Mouse (Mus musculus) frontal cortex, adult 2 months (tissue): ENCODE measurements at regions not wholly inside any gene's neighbourhood (a gene's known extent, or its start where the extent isn't known, plus 50 kb on each side); places are given as distances from the start of the nearest gene placed in this dataset.
A peak's percentile ranks its signal among the peaks of the same experiment; 100 is the strongest.

ENCODE experiments used
- DNase-seq, 2 experiments: peaks; one replicate each; pipeline ENCODE4 v3.0.0; 2022; ENCODE audit warnings: low spot score in 1 of 2; ENCODE audit errors: extremely low spot score in 1 of 2

DNA sequence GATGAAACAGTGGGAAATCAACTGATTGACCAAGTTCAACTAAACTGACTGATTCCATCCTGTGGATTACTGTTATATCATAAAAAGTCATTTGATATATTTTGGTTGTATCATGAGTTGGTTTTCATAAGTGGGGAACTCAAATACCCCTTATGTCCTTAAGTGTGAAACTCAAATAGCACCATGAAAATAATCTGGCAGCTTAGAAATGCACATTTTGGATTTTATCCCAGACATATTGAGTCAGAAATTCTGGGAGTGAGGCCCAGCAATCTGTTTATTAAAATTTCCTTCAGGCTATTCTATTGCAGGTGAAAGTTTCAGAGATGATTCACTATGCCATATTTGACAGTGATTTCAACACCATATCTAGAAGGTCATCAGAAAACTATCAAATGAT lies 1573.7 kb downstream of the Pcdh9 start:
- DNase-seq = peak; percentile 7 to 54

DNA sequence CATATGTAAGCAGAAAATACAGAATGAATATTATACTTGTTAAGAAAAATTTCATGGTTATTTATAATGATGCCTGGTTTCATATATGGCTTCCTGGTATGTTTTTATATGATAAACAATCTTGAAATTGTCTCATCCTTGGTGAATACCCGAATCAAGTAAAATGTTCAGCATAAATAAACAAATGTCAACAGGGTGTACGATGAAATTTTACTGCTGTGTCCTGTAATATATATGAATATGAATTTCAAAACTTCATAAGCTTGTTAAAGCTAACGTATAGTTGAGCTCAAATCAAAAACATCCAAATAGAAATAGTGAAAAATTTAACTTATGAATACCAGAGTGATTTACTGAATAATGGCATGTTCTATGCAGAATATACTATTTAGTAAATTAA lies 1586.5 kb downstream of the Pcdh9 start:
- DNase-seq = no peak

DNA sequence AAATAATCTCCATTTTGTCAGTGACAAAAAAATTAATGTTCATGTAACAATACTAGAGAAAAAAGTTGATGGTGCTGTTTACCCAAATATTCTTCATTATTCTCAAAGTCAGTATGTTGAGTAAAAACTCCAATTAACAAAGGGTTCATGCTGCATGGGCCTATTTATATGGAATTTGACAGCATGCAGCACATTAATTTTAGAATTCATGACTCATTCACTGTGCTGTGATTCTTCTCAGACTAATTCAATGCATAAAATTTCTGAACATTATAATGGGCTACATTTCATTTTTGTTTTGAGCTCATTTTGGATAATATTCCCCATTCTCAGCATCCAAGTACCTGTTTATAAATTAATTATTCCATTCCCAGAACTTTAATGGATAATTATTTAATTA lies 1619.3 kb downstream of the Pcdh9 start:
- DNase-seq = peak; percentile 16 to 35

DNA sequence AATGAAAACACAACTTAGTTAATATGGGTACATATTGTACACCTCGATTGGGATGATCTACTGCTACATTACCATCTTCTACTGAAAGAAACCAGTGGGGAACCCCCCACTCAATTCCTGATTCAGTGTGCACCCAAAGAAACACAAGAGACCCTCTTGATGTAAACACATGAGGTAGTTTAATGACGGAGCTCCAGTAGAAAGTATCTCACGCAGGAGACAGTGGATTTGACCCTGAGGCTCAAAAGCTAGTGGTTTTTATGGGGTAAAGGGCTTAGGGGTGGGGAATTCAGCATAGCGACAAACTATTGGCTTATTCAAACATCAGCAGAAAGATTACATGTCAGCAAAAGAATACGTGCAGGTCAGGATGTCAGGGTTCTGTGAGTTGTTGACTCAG lies 1667.7 kb downstream of the Pcdh9 start:
- DNase-seq = no peak
